Mouse (Mus musculus): ENCODE results near the gene Rps2. TPM values are rescaled to one million over a fixed set of nuclear protein-coding genes. Genes with fewer than 3 reads are reported as not detected.

The Rps2 gene
- polyA plus RNA-seq, 1 experiment from 2014 or later = 729 TPM

DNA sequence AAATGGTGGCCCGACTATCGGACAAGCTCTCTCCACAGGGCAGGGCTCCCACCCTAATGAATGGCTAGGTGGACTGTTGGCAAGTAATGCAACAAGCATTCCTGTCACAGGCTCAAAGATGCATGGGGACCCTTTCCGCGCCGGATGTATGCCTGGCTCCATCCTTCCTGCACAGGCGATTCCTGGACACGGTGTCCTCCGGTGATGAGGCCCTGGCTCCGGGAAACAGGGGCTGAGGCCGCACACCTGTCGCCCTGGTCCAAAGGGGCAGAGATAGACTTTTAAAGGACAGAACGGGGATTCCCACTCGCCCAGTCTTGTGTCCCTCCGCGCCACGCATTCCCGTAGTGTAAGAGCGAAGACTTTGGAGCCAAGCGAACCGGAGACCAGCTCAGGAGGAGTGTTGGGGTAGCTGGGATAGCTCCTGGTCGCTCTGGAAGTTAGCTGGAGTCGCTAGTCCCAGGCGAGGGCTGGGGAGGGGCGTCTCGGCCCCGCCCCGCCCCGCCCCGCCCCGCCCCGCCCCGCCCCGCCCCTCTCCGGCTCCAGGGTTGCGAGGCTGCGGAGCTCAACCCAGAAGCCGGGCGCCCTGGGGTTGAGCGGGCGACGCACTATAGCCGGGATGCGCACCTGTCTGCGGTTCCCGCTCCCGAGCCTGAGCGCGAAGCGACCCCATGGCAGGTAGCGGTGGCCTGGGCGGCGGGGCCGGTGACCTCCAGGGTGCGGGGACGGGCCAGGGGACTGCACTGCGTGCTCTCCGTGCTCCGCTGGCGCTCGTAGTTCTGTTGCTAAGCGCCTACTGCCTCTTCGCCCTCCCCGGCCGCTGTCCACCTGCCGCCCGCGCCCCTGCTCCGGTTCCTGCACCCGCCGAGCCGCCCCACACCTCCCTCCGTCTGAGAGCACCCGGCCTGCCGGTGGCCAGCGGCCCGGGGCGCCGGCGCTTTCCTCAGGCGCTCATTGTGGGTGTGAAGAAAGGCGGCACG is 34.8 kb downstream of the Rps2 start, which contains the start of gene Hs3st6:
Gene Hs3st6 (plus strand): TSS at position 574 of the 980 bp plus-strand sequence.
- Histone ChIP-seq H3K36me3 (no peaks in the 10 kb centered on the region), H3K4me1 (peaks cover 14% of the 10 kb centered on the region), H3K4me2 (peak within 1 kb of the TSS; percentile 91), H3K4me3 (replicated peaks) (peak within 1 kb of the TSS; percentile 42), H3K27ac (replicated peaks) (no peak within 1 kb of the TSS), H3K9ac (replicated peaks) (peak within 1 kb of the TSS; percentile 30; the same call in 1 of the 2 replicates), H3K27me3 (replicated peaks) (peaks cover 78% of the 10 kb centered on the region), H3K9me3 (replicated peaks) (no peaks in the 10 kb centered on the region)
- no peak for ATAC-seq (ENCODE audit: low FRiP score)
- WGBS = 1% methylated on average over 48 of the region's 82 CpGs

DNA sequence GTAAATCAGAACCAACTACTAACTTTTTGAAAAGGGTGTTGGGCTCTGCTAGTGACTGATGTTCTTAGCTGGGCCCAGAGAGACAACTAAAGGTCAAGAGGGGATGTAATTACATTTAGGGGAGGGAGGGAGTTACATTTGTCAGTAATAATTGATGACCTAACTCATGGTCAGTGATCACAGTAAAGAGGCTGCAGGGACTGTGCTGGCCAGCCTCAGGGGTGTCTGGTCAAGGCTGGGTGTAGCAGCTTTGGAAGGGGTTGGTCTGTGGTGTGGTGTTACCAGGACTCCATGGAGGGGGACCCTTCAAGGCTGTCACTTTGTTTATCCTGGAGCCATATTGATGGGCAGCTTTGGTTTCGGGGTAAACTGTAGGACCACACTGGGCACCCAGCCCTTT is 39.5 kb downstream of the Rps2 start:
- no peak overlapping the region for H3K4me3 ChIP-seq (replicated peaks)
- no peak overlapping the region for H3K4me2 ChIP-seq
- no peak overlapping the region for H3K27ac ChIP-seq (replicated peaks)
- H3K9me3 ChIP-seq (replicated peaks) = 0 out of 2 replicates have a peak, but pooled peaks cover 5% of the 10 kb centered on the region
- no peak for ATAC-seq (ENCODE audit: low FRiP score)
- 87% methylated on average over 1 of the region's 1 CpGs for WGBS
- no peak overlapping the region for H3K9ac ChIP-seq (replicated peaks)
- H3K4me1 ChIP-seq = peaks cover 10% of the 10 kb centered on the region
- no peaks in the 10 kb centered on the region for H3K36me3 ChIP-seq
- peaks cover 44% of the 10 kb centered on the region for H3K27me3 ChIP-seq (replicated peaks)

GRCm38 (mm10) chr17:24761121-24761520 is 43.2 kb downstream of the Rps2 start:
- H3K9me3 ChIP-seq (replicated peaks) = 0 out of 2 replicates have a peak, but pooled peaks cover 5% of the 10 kb centered on the region
- 45% methylated on average over 5 of the region's 5 CpGs for WGBS

GRCm38 (mm10) chr17:24765016-24765905 is 47.3 kb downstream of the Rps2 start:
- H3K36me3 ChIP-seq = no peaks in the 10 kb centered on the region
- no peak overlapping the region for H3K9ac ChIP-seq (replicated peaks)
- WGBS = 66% methylated on average over 21 of the region's 22 CpGs
- 0 out of 2 replicates have a peak, but pooled peaks cover 5% of the 10 kb centered on the region for H3K9me3 ChIP-seq (replicated peaks)
- H3K27ac ChIP-seq (replicated peaks) = no peak overlapping the region
- no peak for ATAC-seq (ENCODE audit: low FRiP score)
- H3K4me2 ChIP-seq = no peak overlapping the region
- no peaks in the 10 kb centered on the region for H3K4me1 ChIP-seq
- H3K27me3 ChIP-seq (replicated peaks) = peaks cover 3% of the 10 kb centered on the region; the same call in 1 of the 2 replicates
- no peak overlapping the region for H3K4me3 ChIP-seq (replicated peaks)

More at GRCm38 (mm10) chr17:24761121-24761520, 43.2 kb downstream of the Rps2 start:
- Histone ChIP-seq H3K9ac (replicated peaks) (no peak overlapping the region), H3K4me3 (replicated peaks) (no peak overlapping the region), H3K4me2 (no peak overlapping the region), H3K27ac (replicated peaks) (no peak overlapping the region), H3K27me3 (replicated peaks) (peaks cover 10% of the 10 kb centered on the region), H3K36me3 (no peaks in the 10 kb centered on the region), H3K4me1 (no peaks in the 10 kb centered on the region)
- no peak for ATAC-seq (ENCODE audit: low FRiP score)

- Histone ChIP-seq H3K36me3 (no peaks in the 10 kb centered on the region), H3K27ac (replicated peaks) (no peak overlapping the region), H3K9ac (replicated peaks) (no peak overlapping the region), H3K4me2 (no peak overlapping the region), H3K27me3 (replicated peaks) (peaks cover 3% of the 10 kb centered on the region; the same call in 1 of the 2 replicates), H3K4me3 (replicated peaks) (no peak overlapping the region), H3K4me1 (no peaks in the 10 kb centered on the region), H3K9me3 (replicated peaks) (no peaks in the 10 kb centered on the region)
- 34% methylated on average over 12 of the region's 12 CpGs for WGBS
- ATAC-seq (ENCODE audit: low FRiP score) = no peak
Observed at GRCm38 (mm10) chr17:24766266-24766875, 48.5 kb downstream of the Rps2 start.

- Histone ChIP-seq H3K4me1 (no peaks in the 10 kb centered on the region), H3K9ac (replicated peaks) (no peak overlapping the region), H3K36me3 (no peaks in the 10 kb centered on the region), H3K27me3 (replicated peaks) (peaks cover 8% of the 10 kb centered on the region; the same call in 1 of the 2 replicates), H3K27ac (replicated peaks) (no peak overlapping the region), H3K4me3 (replicated peaks) (no peak overlapping the region), H3K4me2 (no peak overlapping the region), H3K9me3 (replicated peaks) (no peaks in the 10 kb centered on the region)
- WGBS = 40% methylated on average over 3 of the region's 3 CpGs
- no peak for ATAC-seq (ENCODE audit: low FRiP score)
Observed at GRCm38 (mm10) chr17:24769146-24769545, 51.2 kb downstream of the Rps2 start.

Other genes starting within 250 kb of the Rps2 start
- gene E4f1, start 247.8 kb upstream of the Rps2 start, polyA plus RNA-seq (2015; fragmentation: Nextera tagmentation; extraction: Ambion mirVana) = 46.3 and 49.5 TPM in 2 replicates
- 76.1 and 79.7 TPM in 2 replicates for gene Pgp, start 247.7 kb upstream of the Rps2 start, polyA plus RNA-seq (2015; fragmentation: Nextera tagmentation; extraction: Ambion mirVana)
- gene Bricd5, start 244.2 kb upstream of the Rps2 start, polyA plus RNA-seq (2015; fragmentation: Nextera tagmentation; extraction: Ambion mirVana) = 0.73 TPM in 1 of 2 replicates, not detected in the other
- 29.5 and 33.1 TPM in 2 replicates for gene Mlst8, start 239.0 kb upstream of the Rps2 start, polyA plus RNA-seq (2015; fragmentation: Nextera tagmentation; extraction: Ambion mirVana)
- 42.7 and 53.4 TPM in 2 replicates for gene Caskin1, start 229.5 kb upstream of the Rps2 start, polyA plus RNA-seq (2015; fragmentation: Nextera tagmentation; extraction: Ambion mirVana)
- 83.2 and 89.4 TPM in 2 replicates for gene Traf7, start 190.2 kb upstream of the Rps2 start, polyA plus RNA-seq (2015; fragmentation: Nextera tagmentation; extraction: Ambion mirVana)
- gene Rab26, start 183.9 kb upstream of the Rps2 start, polyA plus RNA-seq (2015; fragmentation: Nextera tagmentation; extraction: Ambion mirVana) = 6.1 and 9.1 TPM in 2 replicates
- gene Pkd1, start 168.3 kb upstream of the Rps2 start, polyA plus RNA-seq (2015; fragmentation: Nextera tagmentation; extraction: Ambion mirVana) = 31.2 and 31.7 TPM in 2 replicates
- gene Tsc2, start 85.5 kb upstream of the Rps2 start, polyA plus RNA-seq (2015; fragmentation: Nextera tagmentation; extraction: Ambion mirVana) = 60.6 and 68.8 TPM in 2 replicates
- 8.3 and 10.0 TPM in 2 replicates for gene Nthl1, start 85.4 kb upstream of the Rps2 start, polyA plus RNA-seq (2015; fragmentation: Nextera tagmentation; extraction: Ambion mirVana)
- gene Slc9a3r2, start 67.8 kb upstream of the Rps2 start, polyA plus RNA-seq (2015; fragmentation: Nextera tagmentation; extraction: Ambion mirVana) = 60.2 and 65.7 TPM in 2 replicates
- 0.42 and 0.51 TPM in 2 replicates for gene Npw, start 59.7 kb upstream of the Rps2 start, polyA plus RNA-seq (2015; fragmentation: Nextera tagmentation; extraction: Ambion mirVana)
- 19.2 and 20.5 TPM in 2 replicates for gene Zfp598, start 48.4 kb upstream of the Rps2 start, polyA plus RNA-seq (2015; fragmentation: Nextera tagmentation; extraction: Ambion mirVana)
- gene Syngr3, start 28.2 kb upstream of the Rps2 start, polyA plus RNA-seq (2015; fragmentation: Nextera tagmentation; extraction: Ambion mirVana) = 214 and 242 TPM in 2 replicates
- 36.5 and 37.9 TPM in 2 replicates for gene Gfer, start 22.0 kb upstream of the Rps2 start, polyA plus RNA-seq (2015; fragmentation: Nextera tagmentation; extraction: Ambion mirVana)
- 1.9 and 3.9 TPM in 2 replicates for gene Noxo1, start 21.9 kb upstream of the Rps2 start, polyA plus RNA-seq (2015; fragmentation: Nextera tagmentation; extraction: Ambion mirVana)
- 55.6 and 66.5 TPM in 2 replicates for gene Tbl3, start 10.5 kb upstream of the Rps2 start, polyA plus RNA-seq (2015; fragmentation: Nextera tagmentation; extraction: Ambion mirVana)
- gene Rnf151, start 53 bp upstream of the Rps2 start, polyA plus RNA-seq (2015; fragmentation: Nextera tagmentation; extraction: Ambion mirVana) = 0.15 TPM in 1 of 2 replicates, not detected in the other
- gene Ndufb10, start 6.4 kb downstream of the Rps2 start, polyA plus RNA-seq (2015; fragmentation: Nextera tagmentation; extraction: Ambion mirVana) = 302 and 304 TPM in 2 replicates
- 0.10 and 0.19 TPM in 2 replicates for gene Rpl3l, start 9.7 kb downstream of the Rps2 start, polyA plus RNA-seq (2015; fragmentation: Nextera tagmentation; extraction: Ambion mirVana)
- gene Msrb1, start 18.5 kb downstream of the Rps2 start, polyA plus RNA-seq (2015; fragmentation: Nextera tagmentation; extraction: Ambion mirVana) = 23.2 and 24.4 TPM in 2 replicates
- gene Hs3st6, start 34.9 kb downstream of the Rps2 start, polyA plus RNA-seq (2015; fragmentation: Nextera tagmentation; extraction: Ambion mirVana) = 0.37 and 0.38 TPM in 2 replicates
- not detected in 2 replicates for gene Meiob, start 86.2 kb downstream of the Rps2 start, polyA plus RNA-seq (2015; fragmentation: Nextera tagmentation; extraction: Ambion mirVana)
- 74.7 and 78.9 TPM in 2 replicates for gene Hagh, start 122.0 kb downstream of the Rps2 start, polyA plus RNA-seq (2015; fragmentation: Nextera tagmentation; extraction: Ambion mirVana)
- 26.0 and 26.4 TPM in 2 replicates for gene Fahd1, start 132.2 kb downstream of the Rps2 start, polyA plus RNA-seq (2015; fragmentation: Nextera tagmentation; extraction: Ambion mirVana)
- gene Igfals, start 147.9 kb downstream of the Rps2 start, polyA plus RNA-seq (2015; fragmentation: Nextera tagmentation; extraction: Ambion mirVana) = 0.06 and 0.78 TPM in 2 replicates
- 63.2 and 68.9 TPM in 2 replicates for gene Nubp2, start 168.2 kb downstream of the Rps2 start, polyA plus RNA-seq (2015; fragmentation: Nextera tagmentation; extraction: Ambion mirVana)
- gene Spsb3, start 168.5 kb downstream of the Rps2 start, polyA plus RNA-seq (2015; fragmentation: Nextera tagmentation; extraction: Ambion mirVana) = 77.6 and 84.2 TPM in 2 replicates
- 27.9 and 31.3 TPM in 2 replicates for gene Eme2, start 177.0 kb downstream of the Rps2 start, polyA plus RNA-seq (2015; fragmentation: Nextera tagmentation; extraction: Ambion mirVana)
- gene Mrps34, start 177.0 kb downstream of the Rps2 start, polyA plus RNA-seq (2015; fragmentation: Nextera tagmentation; extraction: Ambion mirVana) = 89.0 and 89.5 TPM in 2 replicates
- gene Nme3, start 178.4 kb downstream of the Rps2 start, polyA plus RNA-seq (2015; fragmentation: Nextera tagmentation; extraction: Ambion mirVana) = 92.9 and 105 TPM in 2 replicates
- 82.3 and 87.2 TPM in 2 replicates for gene Mapk8ip3, start 218.9 kb downstream of the Rps2 start, polyA plus RNA-seq (2015; fragmentation: Nextera tagmentation; extraction: Ambion mirVana)
- gene Jpt2, start 242.6 kb downstream of the Rps2 start, polyA plus RNA-seq (2015; fragmentation: Nextera tagmentation; extraction: Ambion mirVana) = 81.4 and 102 TPM in 2 replicates

Measured in neural tube, embryonic 15.5 days (tissue).